Mouse (Mus musculus): ENCODE data around the gene Tgfbr3.

The Tgfbr3 gene

DNA sequence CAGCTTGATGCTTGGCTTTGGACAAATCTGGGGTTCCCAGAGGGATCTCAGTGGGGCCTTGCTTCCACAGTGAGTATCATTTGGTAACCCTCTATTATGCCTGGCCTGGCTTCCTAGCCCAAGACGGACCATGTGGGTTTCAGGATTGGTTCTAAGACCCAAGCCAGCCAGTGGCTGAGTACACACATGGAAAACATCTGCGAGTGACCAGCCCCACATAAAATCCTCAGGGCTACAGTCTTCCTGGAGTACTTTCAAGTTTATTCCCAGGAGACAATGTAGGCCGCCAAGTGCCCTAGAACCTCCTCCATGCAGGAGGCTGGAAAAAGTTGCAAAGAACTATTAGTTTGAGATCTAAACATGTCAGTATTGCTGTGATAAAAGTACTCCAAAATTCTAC, 172.6 kb downstream of the Tgfbr3 start:
- in situ Hi-C loops (cut with MboI, MseI): no loop called here

- in situ Hi-C loops (cut with MboI, MseI): no loop called here
Observed at GRCm38 (mm10) chr5:107112656-107113275, 176.7 kb downstream of the Tgfbr3 start.

GRCm38 (mm10) chr5:107111802-107112201, 177.6 kb downstream of the Tgfbr3 start:
- in situ Hi-C loops (cut with MboI, MseI): no loop called here

GRCm38 (mm10) chr5:107110880-107111520, 178.4 kb downstream of the Tgfbr3 start:
- in situ Hi-C loops (cut with MboI, MseI): no loop called here

- in situ Hi-C loops (cut with MboI, MseI): no loop called here
Observed at GRCm38 (mm10) chr5:107110089-107110879, 179.1 kb downstream of the Tgfbr3 start.

GRCm38 (mm10) chr5:107109416-107109815, 180.0 kb downstream of the Tgfbr3 start:
- in situ Hi-C loops (cut with MboI, MseI): no loop called here

DNA sequence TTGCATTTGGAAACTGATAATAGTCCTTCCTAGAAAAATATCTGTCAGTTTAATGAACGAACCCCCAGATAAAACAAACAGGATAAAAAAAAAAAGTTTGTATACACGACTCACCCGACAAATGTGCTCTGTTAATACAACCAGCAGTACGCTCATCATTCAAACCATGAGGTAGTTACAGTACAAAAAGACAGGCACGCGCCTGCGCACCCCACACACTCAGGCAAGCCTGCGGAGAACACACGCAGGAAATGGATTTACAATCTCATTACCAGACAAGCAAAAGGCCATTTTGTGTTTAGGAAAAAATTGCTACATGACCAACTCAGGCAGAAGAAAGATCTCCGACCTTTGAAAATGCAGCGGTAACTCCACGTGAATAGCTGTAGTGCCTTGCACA, 182.6 kb downstream of the Tgfbr3 start:
- in situ Hi-C loops (cut with MboI, MseI): no loop called here

DNA sequence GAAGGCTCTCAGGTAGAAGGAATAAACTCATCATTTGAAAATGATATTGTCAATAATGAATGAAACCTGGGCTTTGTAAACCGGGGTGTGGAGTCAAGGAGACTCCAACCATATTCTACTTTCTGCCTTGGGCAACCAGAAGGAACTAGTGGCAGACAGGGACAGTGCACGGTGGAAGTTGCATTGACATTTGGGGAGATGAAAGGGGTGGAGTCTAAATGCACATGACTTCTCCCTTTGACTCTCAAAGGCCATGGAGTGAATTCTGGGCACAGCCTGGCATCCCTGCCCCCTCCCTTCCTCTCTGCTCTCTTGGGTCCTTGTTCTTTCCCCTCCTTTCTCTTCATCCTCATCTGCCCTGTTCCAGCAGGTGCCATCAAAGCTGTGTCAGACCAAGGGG, 183.3 kb downstream of the Tgfbr3 start:
- in situ Hi-C loops (cut with MboI, MseI): no loop called here

DNA sequence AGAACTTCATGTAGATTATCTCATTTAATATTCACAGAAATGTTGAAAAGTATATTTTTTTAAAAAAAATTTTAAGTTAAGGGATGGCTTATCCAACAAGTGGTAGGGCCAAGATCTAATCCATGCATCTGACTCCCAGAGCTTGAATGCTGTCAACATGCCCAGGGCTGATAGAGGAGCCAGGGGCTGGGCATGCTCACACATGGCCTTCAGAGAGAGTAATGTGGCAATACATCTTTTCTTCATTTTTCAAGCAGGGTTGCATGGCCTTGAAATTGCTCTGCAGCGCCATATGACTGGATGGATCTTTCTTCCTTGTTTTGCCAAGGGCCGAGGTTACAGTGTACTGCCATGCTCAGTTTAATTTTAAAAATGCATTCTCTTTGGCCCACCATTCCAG, 185.8 kb downstream of the Tgfbr3 start:
- in situ Hi-C loops (cut with MboI, MseI): no loop called here

GRCm38 (mm10) chr5:107102916-107103315, 186.5 kb downstream of the Tgfbr3 start:
- in situ Hi-C loops (cut with MboI, MseI): no loop called here

- in situ Hi-C loops (cut with MboI, MseI): no loop called here
Observed at GRCm38 (mm10) chr5:107101684-107102083, 187.7 kb downstream of the Tgfbr3 start.

DNA sequence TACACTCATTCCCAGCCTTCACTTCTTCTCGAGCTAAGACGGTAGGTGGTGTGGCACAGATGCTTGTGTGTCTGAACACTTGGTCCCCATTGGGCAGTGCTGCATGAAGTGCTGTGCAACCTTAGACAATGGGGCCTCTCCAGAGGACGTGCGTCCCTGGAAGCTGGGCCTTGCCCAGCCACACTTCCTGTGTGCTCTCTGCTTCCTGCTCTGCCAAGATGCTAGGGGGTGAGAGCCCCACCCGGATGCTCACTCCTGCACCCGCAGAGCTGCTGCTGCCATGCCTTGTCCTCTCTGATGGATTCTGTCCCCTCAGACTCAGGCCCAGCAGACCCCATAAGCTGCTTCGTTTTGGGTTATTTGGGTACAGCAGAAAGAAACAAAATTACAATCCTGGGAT, 188.3 kb downstream of the Tgfbr3 start:
- in situ Hi-C loops (cut with MboI, MseI): no loop called here

DNA sequence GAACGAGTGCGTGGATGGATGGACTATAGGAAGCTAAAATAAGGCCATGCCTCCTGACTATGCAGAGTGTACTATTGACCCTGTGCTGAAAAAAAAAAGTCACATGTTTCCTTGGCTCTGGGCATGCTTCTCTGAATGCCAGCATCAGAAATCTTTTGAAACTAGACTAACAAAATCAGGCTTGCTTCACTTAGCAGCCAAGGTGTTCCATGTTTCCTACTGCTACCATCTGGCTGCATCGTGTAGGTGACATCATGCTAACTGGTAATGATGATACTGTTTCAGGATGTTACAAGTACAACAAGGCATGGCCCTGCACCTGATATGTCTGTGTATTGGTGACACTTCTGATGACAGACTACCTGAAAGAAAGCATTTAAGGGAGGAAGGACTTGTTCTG, 189.8 kb downstream of the Tgfbr3 start:
- in situ Hi-C loops (cut with MboI, MseI): no loop called here

- in situ Hi-C loops (cut with MboI, MseI): no loop called here
Observed at GRCm38 (mm10) chr5:107099076-107099475, 190.4 kb downstream of the Tgfbr3 start.

GRCm38 (mm10) chr5:107098007-107098406, 191.4 kb downstream of the Tgfbr3 start:
- in situ Hi-C loops (cut with MboI, MseI): no loop called here

DNA sequence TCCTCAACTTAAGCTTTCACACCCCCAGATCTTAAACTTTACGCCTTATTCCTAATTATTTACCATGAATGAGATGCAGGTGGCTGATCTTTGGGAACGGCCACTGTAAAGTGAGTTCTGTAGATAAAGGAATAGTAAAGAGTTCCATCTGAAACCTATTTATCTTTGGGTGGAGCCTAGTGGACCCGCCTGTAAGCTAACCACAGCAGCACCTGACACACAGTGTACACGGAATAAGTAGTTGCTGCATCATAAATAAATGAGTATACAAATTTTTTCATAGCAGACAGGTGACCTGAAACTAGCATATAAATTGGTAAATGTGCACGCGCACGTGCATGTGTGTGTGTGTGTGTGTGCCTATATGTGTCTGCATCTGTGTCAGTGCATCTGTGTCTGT, 192.1 kb downstream of the Tgfbr3 start:
- in situ Hi-C loops (cut with MboI, MseI): no loop called here

DNA sequence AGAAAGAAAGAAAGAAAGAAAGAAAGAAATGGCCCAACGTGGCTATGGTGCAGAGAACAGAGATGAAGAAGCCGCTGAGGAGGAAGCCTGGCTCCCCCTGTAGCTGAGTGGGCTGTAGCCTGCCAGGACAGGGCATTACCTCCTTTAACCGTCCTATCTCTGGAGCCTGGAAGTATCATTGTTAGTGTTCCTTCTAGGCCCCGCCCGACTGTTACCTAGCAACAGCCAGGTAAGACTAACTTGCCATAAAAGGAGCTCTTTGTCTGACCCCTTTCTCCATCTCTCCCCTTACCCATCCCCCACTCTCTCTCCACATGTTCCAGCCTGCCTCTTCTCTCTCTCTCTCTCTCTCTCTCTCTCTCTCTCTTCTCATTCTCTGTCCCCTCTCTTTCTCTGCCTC, 195.2 kb downstream of the Tgfbr3 start:
- in situ Hi-C loops (cut with MboI, MseI): no loop called here

DNA sequence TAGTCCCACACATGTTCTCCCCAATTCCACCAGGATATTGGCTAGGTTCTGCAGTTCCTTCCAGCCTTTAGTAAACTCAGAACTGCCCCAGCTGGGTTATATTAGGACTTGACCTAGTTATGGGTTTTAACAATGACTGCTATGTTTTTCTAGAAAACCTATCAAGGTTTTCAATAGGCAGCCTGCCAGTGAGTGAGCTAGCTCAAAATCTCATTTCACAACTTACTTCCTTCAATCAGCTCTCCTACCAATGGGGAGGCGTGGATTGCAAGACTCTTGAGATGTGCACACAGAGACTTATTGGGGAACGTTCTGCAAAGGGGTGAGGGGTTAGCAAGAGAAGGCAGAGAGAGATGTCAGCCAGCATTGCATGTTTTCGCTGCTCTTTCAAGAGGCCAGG, 196.2 kb downstream of the Tgfbr3 start:
- in situ Hi-C loops (cut with MboI, MseI): no loop called here

DNA sequence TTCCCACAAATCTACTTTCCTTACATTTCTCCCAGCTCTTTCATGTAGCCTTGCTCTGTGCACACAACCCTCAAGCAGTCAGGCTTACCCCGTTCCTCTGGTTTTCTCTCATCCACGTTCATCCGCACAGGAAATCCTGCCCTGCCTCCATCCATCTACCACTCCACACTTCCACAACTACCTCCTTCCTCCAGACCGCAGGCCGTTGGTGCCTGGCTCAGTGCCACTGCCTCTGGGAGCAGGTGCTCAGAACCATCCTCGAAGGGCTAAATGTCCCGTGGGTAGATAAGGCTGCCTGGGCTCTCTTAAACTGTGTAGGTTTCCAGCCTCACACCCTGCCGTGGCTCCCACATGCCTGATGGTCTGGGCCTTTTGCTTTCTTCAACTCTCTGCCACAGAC, 197.3 kb downstream of the Tgfbr3 start:
- in situ Hi-C loops (cut with MboI, MseI): no loop called here

DNA sequence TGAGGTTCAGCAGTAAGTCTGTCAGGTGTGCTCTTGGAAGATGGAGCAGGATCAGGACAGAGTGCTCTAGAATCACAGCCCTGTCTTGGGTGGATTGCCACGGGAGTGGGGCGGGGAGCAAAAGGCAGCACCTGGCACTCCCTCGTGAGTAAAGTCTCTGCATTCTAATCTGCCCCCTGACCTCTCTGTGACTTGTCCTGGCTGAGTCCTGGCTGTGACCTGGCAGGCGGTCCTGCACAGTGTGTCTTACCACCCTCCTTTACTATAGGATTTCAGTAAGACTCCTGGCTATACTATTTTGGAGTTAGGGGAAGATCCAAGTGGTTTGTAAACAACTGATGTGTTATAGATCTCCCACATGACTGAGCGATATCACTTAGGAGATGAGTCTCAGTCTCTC, 199.5 kb downstream of the Tgfbr3 start:
- in situ Hi-C loops (cut with MboI, MseI): no loop called here

- in situ Hi-C loops (cut with MboI, MseI): no loop called here
Observed at GRCm38 (mm10) chr5:107087829-107088808, 201.3 kb downstream of the Tgfbr3 start.

GRCm38 (mm10) chr5:107087291-107087690, 202.1 kb downstream of the Tgfbr3 start:
- in situ Hi-C loops (cut with MboI, MseI): no loop called here

Measured in regulatory T cell (primary cell).